Mouse (Mus musculus) layer of hippocampus, adult 8-10 months (tissue): Measurements from ENCODE around the gene Fgfr2. TPM values are rescaled to one million over a fixed set of nuclear protein-coding genes. Genes with fewer than 3 reads are reported as not detected.
"Not testable (repeated sequence)": the region's sequence is repeated elsewhere in the genome, so short reads cannot be mapped to it uniquely, and the experiment has no call there.

Experiments
- DNase-seq, 2 experiments: peaks; one replicate each; pipeline ENCODE4 v3.0.0; 2022; ENCODE audit warnings: low spot score in 2 of 2
- total RNA-seq, 4 experiments: library from RNA; stranded (reverse); gene quantifications; 2 replicates each; pipeline ENCODE4 v1.2.4; 2022

Fgfr2 gene
- total RNA-seq, 4 experiments from 2014 or later: 60.7 to 72.9 (median 65.8) TPM

DNA sequence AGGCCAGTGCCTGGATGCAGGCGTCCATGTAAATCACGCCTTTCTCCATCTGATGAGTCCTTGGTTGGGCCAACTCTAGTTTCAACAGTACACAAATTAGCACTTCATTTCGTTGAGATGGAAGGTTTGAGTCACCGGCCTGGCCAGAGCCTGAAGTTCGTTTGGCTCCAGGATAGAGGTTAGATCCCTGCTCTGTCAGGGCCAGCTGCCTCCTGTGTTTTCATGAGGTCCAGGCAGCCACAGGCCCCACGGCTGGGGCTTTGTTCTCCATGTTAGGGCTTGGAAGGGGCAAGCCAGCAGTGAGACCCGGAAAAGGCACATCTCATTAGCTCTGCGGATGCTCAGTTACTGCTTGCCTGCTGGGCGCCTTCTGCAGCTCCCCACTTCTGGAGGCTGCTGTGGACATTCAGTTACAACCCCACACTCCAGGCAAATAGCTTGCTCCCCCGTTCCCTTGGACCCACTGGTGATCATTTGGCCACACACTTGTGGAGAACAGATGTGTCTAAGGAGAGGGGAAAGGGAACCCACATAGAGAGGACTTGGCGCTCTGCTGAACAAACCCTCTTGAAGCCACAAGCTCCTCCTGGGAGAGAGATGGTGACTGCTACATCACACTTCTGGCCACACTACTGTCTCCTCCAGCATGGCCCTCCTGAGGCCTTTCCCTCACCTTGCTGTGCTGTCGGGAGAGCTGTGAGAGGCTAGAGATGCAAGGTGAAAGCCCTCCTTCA, 2445.4 kb downstream of the Fgfr2 start:
- DNase-seq: no peak

DNA sequence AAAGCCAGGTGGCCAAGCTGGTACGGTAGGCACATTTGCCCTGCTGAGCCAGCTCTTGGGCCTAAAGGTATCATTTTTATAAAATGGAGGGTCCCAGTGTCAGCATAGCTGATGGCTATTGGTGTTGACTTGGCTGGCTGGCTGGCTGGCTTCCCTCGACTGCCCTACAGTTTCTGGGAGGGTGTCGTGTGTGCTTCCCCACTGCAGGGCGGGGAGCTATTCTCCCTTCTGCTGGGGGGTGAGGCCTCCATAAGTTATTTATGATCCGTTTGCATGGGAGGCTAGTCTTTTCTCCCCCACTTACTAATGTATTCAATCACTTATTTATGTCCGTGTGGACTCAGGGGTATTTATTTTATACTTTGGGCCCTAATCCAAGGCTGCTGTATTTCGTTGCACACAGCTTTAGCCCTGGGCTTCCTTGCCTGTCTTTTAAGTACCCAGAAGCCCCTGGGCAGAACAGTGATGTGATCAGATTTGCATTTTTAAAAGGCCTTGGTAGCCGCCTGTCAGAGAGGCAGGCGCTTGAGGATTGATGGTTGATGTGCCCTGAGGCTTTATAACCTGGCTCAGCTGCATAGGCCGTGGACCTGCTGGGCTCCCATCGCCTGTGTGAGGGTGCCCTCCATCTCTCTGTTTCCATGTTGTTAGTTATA, 2446.1 kb downstream of the Fgfr2 start:
- no peak for DNase-seq

DNA sequence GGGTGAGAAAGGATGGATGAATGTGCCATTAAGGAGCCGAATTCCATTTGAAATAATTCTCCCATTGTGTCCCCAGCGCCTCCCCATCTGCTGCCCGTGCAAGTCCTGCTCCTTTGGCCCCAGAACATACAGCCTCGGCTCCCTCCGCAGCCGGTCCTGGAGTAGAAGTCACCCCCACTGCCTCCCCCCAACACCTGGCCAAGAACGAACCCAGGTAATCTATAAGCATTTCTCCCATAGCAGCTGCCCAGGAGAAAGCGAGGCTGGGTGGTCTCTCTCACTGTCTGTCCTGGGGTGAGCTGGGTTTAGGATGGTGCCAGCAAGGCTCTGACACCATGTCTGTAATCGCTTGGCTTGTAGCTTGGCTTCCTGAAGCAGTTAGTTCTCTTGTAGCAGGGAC, 2448.6 kb downstream of the Fgfr2 start:
- no peak for DNase-seq

- no peak for DNase-seq
These were observed 2449.7 kb downstream of the Fgfr2 start for GRCm38 (mm10) chr7:130673169-130674033.

- no peak for DNase-seq
These were observed 2451.8 kb downstream of the Fgfr2 start for GRCm38 (mm10) chr7:130671301-130671700.

DNA sequence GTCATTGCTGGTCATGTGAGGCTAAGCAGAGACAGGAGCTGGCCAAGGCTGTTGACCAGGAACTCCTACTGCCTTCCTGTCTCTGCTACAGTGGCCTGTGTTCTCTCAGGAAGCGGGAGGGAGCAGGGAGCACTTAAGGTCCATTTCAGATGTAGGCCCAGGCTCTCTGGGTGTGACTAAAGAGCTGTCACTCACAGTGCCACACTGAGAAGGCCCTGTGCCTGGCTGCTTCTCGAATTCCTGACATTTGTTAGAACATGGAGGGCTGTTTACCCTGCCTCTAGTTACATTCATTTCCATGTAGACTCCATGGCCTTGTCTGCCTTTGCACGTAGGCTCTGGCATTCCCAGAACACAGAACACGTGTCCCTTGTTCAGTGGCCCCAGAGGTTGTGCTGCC, 2452.8 kb downstream of the Fgfr2 start:
- no peak for DNase-seq

- peak in 1 of 2 experiments; percentile 47 for DNase-seq
These were observed 2453.7 kb downstream of the Fgfr2 start for GRCm38 (mm10) chr7:130669370-130669881.

GRCm38 (mm10) chr7:130668729-130669281, 2454.3 kb downstream of the Fgfr2 start:
- DNase-seq: no peak

DNA sequence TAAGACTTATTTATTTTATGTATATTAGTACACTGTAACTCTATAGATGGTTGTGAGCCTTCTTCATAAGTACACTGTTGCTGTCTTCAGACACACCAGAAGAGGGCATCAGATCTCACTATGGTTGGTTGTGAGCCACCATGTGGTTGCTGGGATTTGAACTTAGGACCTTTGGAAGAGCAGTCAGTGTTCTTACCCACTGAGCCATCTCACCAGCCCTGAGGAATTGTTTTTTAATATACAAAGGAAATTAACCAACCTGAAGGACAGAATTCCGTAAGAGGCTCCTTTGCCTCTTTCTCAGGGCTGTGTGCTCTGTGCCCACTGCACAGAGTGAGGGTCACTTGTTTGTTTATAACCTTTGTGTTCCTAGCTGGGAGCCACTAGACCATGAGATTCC, 2455.1 kb downstream of the Fgfr2 start:
- DNase-seq: not testable (repeated sequence)

GRCm38 (mm10) chr7:130665358-130665757, 2457.8 kb downstream of the Fgfr2 start:
- DNase-seq: no peak

DNA sequence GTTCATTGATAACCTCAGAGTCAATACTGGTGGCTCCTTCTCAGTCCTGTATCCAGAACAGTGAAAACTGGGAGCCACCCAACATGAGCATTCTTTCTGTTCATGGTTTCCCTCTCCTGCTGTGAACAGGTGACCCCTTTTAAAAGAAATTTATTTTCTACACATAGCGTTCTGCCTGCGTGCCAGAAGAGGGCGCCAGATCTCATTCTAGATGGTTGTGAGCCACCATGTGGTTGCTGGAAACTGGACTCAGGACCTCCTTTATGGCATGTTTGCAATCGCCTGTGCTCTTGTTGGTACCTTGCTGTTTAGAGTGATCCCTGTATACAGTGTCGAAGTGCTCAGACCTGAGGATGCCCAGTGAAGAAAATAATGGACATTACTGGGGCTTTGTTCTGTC, 2458.5 kb downstream of the Fgfr2 start:
- no peak for DNase-seq

DNA sequence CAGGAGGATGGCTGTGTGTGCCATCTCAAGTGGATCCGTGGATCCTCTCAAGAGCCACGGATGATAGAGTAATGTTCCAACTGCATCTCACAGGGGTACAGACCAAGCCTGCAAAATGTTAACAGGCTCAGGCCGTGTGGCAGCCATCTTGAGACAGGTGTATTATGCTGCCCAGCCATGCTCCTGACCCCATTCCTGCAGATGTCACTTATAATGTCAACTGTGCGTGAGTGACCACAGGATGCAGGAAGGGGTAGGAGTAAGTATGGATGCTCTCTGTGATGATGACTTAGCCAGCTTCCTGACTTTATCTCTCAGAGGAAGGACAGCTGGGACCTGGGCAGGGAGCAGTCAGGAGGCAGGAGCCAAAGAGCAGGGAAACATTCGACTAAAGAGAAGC, 2459.1 kb downstream of the Fgfr2 start:
- no peak for DNase-seq

GRCm38 (mm10) chr7:130662869-130663268, 2460.3 kb downstream of the Fgfr2 start:
- DNase-seq: no peak

DNA sequence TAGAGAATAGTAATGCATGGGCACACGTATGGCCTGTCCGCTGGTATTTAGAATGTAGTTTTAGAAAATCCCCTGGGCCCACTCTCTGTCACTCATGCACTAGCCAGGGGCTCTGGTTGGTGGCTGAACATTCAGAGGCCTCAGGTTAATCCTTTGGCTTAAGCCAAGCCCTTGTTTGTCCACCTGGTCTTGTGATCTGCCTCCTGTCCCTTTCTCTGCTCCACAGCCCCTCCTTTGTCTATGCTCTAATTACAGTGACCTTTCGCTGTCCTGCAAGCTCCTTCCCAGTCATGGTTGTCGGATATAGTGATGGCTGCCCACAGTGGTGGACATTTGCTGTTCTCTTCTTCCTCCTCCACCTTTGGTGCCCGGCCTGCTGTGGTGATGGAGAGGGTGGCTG, 2460.9 kb downstream of the Fgfr2 start:
- no peak for DNase-seq

- no peak for DNase-seq
These were observed 2464.0 kb downstream of the Fgfr2 start for GRCm38 (mm10) chr7:130659129-130659528.

DNA sequence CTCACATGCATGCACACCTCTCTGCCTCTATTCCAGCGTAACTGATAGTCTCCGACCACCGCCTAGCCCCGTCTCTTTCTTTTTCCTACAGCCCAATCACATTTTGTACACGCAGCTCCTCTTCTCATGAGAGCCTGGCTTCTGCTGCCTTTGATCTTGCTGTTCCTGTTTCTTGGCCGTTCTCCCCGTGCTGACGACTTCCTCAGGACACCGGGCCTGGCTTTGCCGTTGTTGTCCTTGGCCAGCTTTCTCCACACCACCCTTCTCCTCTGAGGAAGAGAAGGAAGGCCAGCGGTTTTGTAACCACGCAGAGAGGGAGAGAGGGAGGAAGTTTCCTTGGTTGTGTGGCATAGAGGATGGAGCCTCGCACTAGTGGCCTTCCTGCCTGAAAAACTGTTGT, 2465.4 kb downstream of the Fgfr2 start:
- DNase-seq: no peak

DNA sequence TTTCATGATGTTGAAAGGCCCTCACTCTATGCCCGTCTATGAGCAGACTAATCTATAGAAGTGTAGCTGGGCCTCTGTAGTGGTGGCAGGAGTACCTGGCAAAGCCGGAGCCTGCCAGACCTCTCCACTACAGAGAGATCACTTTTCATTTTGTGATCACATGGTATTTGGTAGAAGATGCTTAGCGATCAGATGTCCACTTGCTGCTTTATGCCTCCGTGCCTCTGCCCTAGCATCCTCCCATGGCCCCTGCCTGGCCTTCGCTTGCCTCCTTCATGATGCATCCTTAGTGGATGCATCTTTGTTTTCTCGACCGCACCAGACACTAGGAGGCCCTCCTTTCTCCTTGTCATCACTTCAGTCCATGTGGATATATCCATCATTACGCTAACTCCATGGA, 2466.2 kb downstream of the Fgfr2 start:
- DNase-seq: no peak

DNA sequence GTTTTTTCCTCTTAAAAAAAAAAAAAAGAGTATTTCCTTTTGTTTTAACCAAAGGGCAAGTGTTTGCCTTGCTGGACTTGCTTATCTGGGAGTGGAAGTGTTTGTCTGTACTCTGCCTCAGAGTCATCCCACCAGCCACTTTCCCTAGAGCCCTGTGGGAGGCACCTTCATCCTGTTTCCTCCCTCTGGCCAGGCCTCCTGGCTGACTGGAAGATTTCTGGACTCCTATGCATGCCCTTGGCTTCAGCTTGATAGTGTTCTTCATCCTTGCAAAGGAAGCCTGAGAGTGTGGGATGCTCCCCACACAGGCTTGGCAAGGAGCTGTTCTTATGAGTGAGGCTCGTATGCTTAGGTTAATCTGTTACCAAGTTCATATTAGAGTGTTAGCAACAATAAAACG, 2468.6 kb downstream of the Fgfr2 start:
- no peak for DNase-seq

DNA sequence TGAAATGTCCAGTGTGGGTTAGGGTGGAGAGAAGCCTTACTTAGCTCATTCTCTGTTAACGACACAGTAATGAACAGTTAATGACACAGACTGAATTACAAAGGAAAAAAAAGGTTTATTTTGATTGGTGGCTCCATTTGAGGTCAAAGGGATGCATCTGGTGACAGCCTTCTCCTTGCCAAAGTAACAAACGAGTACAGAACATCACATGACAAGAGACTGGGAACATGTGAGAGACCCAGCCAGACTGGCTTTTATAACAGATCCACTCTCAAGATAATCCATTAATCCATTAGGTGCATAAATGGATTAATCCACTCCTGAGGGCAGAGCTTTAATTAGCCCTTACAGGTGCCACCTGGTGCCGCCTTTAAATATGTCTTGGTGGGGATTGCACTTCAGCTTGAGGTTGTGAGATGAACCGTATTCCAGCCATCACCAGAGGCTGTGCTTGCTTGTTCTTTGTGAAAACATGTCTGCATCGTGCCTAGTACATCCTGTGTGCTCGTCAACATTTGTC, 2470.1 kb downstream of the Fgfr2 start:
- no peak for DNase-seq

- no peak for DNase-seq
These were observed 2472.5 kb downstream of the Fgfr2 start for GRCm38 (mm10) chr7:130650621-130651020.

DNA sequence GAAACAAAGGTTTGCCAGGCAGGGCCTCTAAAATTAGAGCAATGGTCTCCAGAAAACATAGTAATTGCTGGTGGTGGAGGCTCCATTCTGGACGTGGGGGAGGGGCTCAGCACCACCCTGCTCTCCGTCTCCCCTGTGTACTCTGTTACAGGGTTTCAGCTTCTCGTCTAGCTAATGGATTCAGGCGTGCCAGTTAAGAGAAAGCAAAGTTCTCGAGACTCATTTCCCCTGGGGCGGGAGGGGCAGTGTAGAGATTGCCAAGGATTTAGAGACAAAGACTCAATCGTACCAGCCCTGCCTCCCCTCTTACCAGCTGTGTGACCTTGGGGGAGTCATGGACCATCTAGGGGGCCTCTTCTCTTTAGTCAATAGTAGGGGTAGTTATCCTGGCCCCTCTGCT, 2473.9 kb downstream of the Fgfr2 start:
- no peak for DNase-seq
